Mouse (Mus musculus) liver, embryonic 16.5 days (tissue): ENCODE measurements around the gene Agpat1. TPM values are rescaled to one million over a fixed set of nuclear protein-coding genes. Genes with fewer than 3 reads are reported as not detected.

Experiments
- ATAC-seq: fragments of 200-750 bp; cut with Nextera tagmentation; 2 replicates; pipeline ENCODE4 v1.8.0; 2017; ENCODE audit warnings: low read depth, mild to moderate bottlenecking, moderate number of reproducible peaks, moderate library complexity
- H3K27ac ChIP-seq: fragments of 300-500 bp; sonication (generic); 2 replicates; pipeline ENCODE4 v1.5.1; 2014; ENCODE audit warnings: mild to moderate bottlenecking, low read length
- H3K27me3 ChIP-seq: fragments of 300-500 bp; sonication (generic); 2 replicates; pipeline ENCODE4 v1.6.1; 2014; ENCODE audit warnings: low read depth, low read length, mixed read lengths; ENCODE audit not compliant: control insufficient read depth, insufficient read depth
- H3K36me3 ChIP-seq: fragments of 300-500 bp; sonication (generic); 2 replicates; pipeline ENCODE4 v1.6.1; 2014; ENCODE audit warnings: mild to moderate bottlenecking; ENCODE audit not compliant: control insufficient read depth, insufficient read depth
- H3K4me1 ChIP-seq: fragments of 300-500 bp; sonication (generic); 2 replicates; pipeline ENCODE4 v1.6.1; 2014; ENCODE audit warnings: low read depth, low read length, mixed read lengths; ENCODE audit not compliant: control insufficient read depth
- H3K4me2 ChIP-seq: fragments of 300-500 bp; sonication (generic); 2 replicates; pipeline ENCODE4 v1.6.1; 2014; ENCODE audit warnings: low read depth, low read length, mixed read lengths
- H3K4me3 ChIP-seq: fragments of 300-500 bp; sonication (generic); 2 replicates; pipeline ENCODE4 v1.5.1; 2014; ENCODE audit warnings: low read depth, mild to moderate bottlenecking, low read length
- H3K9ac ChIP-seq: fragments of 300-500 bp; sonication (generic); 2 replicates; pipeline ENCODE4 v1.6.1; 2014; ENCODE audit warnings: low read depth, low read length
- H3K9me3 ChIP-seq: fragments of 300-500 bp; sonication (generic); replicated peaks from 2 replicates; pipeline ENCODE4 v1.6.1; 2016; ENCODE audit warnings: low read length; ENCODE audit not compliant: control insufficient read depth
- WGBS: fragments of 180-500 bp; shearing (Covaris S2); extraction: QIAGEN DNeasy Blood & Tissue Kit; methylation state at CpG from one replicate; pipeline ENCODE4 v1.1.7; 2014; ENCODE audit not compliant: insufficient replicate concordance; 5-methylcytosine and 5-hydroxymethylcytosine counted together
- polyA plus RNA-seq: library from polyadenylated mRNA; unstranded; fragments of >200 nt; fragmentation: Nextera tagmentation; extraction: Ambion mirVana; gene quantifications from 2 replicates; pipeline ENCODE4 v1.2.1, GENCODE M21; 2015

Gene Agpat1
- polyA plus RNA-seq, 1 experiment from 2014 or later: 21.3 TPM

DNA sequence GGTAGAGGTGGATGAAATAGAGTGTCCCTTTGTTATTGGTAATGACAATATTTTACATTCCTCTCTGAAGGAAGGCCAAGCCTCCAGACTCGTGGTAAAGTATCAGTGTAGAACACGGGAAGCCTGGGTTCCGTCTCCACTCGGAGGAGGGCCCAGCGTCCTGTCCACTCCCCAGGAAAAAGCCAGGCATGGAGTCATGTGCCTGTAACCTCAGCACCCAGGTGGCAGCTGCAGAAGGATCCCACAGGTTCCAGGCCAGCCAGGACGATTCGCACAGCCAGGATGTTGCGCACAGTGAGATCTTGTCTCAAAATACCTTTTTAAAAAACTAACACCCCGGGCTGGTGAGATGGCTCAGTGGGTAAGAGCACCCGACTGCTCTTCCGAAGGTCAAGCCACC is 40.7 kb upstream of the Agpat1 start:
- no peak for ATAC-seq
- 66% methylated on average over 11 of the region's 11 CpGs for WGBS
- peaks cover 2% of the 10 kb centered on the region for H3K4me1 ChIP-seq
- no peaks in the 10 kb centered on the region; the same call in 1 of the 2 replicates for H3K27me3 ChIP-seq
- no peaks in the 10 kb centered on the region for H3K36me3 ChIP-seq
- no peak overlapping the region for H3K4me3 ChIP-seq
- no peaks in the 10 kb centered on the region for H3K9me3 ChIP-seq
- H3K9ac ChIP-seq: no peak overlapping the region
- no peak overlapping the region for H3K27ac ChIP-seq
- H3K4me2 ChIP-seq: no peak overlapping the region

DNA sequence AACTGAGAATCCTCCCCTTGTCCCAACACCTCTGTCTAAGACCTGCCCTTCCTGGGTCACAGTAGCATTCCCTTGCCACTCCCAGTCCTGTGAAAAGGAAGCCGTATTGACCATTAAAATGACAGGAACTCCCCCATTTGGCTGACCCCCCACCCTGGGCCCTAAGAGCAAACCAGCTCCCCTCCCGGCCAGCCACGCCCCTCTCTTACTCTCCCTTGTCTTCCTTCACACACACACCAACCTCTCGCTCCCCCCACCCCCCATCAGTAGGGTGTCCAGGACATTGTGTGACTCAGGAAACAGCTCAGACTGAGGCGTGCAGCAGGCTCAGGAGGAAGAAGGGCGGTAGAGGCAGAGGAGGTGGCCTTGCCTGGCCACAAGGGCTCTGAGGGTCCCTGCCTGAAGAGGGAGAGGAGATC is 40.0 kb upstream of the Agpat1 start, which contains the start of gene Notch4:
Gene Notch4 (plus strand): TSS at position 266 of the 419 bp plus-strand sequence.
- Histone ChIP-seq H3K4me3 (no peak within 1 kb of the TSS), H3K27me3 (no peaks in the 10 kb centered on the region; the same call in 1 of the 2 replicates), H3K36me3 (no peaks in the 10 kb centered on the region), H3K4me1 (peaks cover 2% of the 10 kb centered on the region), H3K9ac (no peak within 1 kb of the TSS), H3K27ac (peak within 1 kb of the TSS; percentile 41; the same call in 1 of the 2 replicates), H3K9me3 (no peaks in the 10 kb centered on the region), H3K4me2 (no peak within 1 kb of the TSS)
- 0 out of 2 replicates have a peak, but pooled peaks have one; percentile 30 for ATAC-seq
- 4% methylated on average over 6 of the region's 6 CpGs for WGBS

DNA sequence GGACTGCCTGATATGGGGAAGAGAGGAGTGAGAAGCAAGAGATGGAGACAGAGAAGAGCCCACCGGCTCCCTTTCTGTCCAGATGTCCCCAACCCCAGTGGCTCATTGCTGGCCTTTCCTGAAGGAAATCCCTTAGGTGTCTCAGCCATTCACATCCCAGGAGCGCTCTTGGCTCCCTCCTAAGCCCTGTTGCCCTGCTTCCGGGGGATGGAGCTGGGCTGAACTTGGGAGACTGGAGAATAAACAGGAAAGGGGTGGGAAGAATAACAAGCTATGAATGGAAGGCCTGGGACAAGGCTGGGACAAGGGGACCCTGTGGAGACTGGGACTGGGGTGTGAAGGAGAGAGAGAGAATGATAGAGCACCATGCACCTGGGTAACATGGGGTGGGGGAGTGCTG is 39.3 kb upstream of the Agpat1 start:
- Histone ChIP-seq H3K4me3 (no peak overlapping the region), H3K27me3 (no peaks in the 10 kb centered on the region; the same call in 1 of the 2 replicates), H3K36me3 (no peaks in the 10 kb centered on the region), H3K4me1 (peaks cover 2% of the 10 kb centered on the region), H3K4me2 (no peak overlapping the region), H3K27ac (no peak overlapping the region), H3K9me3 (no peaks in the 10 kb centered on the region), H3K9ac (no peak overlapping the region)
- peak; percentile 43; the same call in 1 of the 2 replicates for ATAC-seq
- WGBS: 46% methylated on average over 3 of the region's 3 CpGs

- H3K4me2 ChIP-seq: no peak overlapping the region
- ATAC-seq: no peak
- no peaks in the 10 kb centered on the region for H3K36me3 ChIP-seq
- 64% methylated on average over 9 of the region's 9 CpGs for WGBS
- no peaks in the 10 kb centered on the region for H3K4me1 ChIP-seq
- H3K9me3 ChIP-seq: no peaks in the 10 kb centered on the region
- H3K27ac ChIP-seq: no peak overlapping the region
- no peak overlapping the region for H3K9ac ChIP-seq
- no peak overlapping the region for H3K4me3 ChIP-seq
- no peaks in the 10 kb centered on the region; the same call in 1 of the 2 replicates for H3K27me3 ChIP-seq
These were observed 36.8 kb upstream of the Agpat1 start for GRCm38 (mm10) chr17:34567311-34567710.

GRCm38 (mm10) chr17:34568421-34568820 is 35.6 kb upstream of the Agpat1 start:
- no peak overlapping the region for H3K9ac ChIP-seq
- H3K9me3 ChIP-seq: no peaks in the 10 kb centered on the region
- H3K36me3 ChIP-seq: no peaks in the 10 kb centered on the region
- WGBS: 64% methylated on average over 13 of the region's 13 CpGs
- no peak overlapping the region for H3K4me3 ChIP-seq
- no peak overlapping the region for H3K27ac ChIP-seq
- no peaks in the 10 kb centered on the region; the same call in 1 of the 2 replicates for H3K27me3 ChIP-seq
- no peak for ATAC-seq
- no peak overlapping the region for H3K4me2 ChIP-seq
- H3K4me1 ChIP-seq: no peaks in the 10 kb centered on the region

DNA sequence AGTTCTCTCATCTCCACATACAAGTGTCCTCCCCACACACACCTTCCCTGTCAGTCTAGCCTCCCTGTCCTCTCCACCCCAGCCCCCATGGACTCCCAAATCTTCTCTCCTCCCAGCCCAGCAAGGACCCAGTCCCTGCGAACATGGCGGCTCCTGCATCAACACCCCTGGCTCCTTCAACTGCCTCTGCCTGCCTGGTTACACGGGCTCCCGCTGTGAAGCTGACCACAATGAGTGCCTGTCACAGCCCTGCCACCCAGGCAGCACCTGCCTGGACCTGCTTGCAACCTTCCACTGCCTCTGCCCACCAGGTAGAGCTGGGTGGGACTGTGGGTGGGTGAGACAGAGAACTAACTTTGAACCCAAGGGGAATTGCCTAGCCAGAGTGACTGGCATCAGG is 34.1 kb upstream of the Agpat1 start:
- no peak for ATAC-seq
- no peak overlapping the region for H3K4me2 ChIP-seq
- H3K36me3 ChIP-seq: no peaks in the 10 kb centered on the region
- H3K4me3 ChIP-seq: no peak overlapping the region
- no peak overlapping the region for H3K27ac ChIP-seq
- WGBS: 62% methylated on average over 4 of the region's 4 CpGs
- no peaks in the 10 kb centered on the region for H3K9me3 ChIP-seq
- H3K4me1 ChIP-seq: no peaks in the 10 kb centered on the region
- H3K9ac ChIP-seq: no peak overlapping the region
- H3K27me3 ChIP-seq: no peaks in the 10 kb centered on the region; the same call in 1 of the 2 replicates

- 11% methylated on average over 5 of the region's 5 CpGs for WGBS
- no peaks in the 10 kb centered on the region for H3K4me1 ChIP-seq
- H3K9ac ChIP-seq: no peak overlapping the region
These were observed 32.2 kb upstream of the Agpat1 start for GRCm38 (mm10) chr17:34571875-34572274.

GRCm38 (mm10) chr17:34572361-34572760 is 31.7 kb upstream of the Agpat1 start:
- Histone ChIP-seq H3K4me1 (no peaks in the 10 kb centered on the region), H3K4me2 (no peak overlapping the region), H3K9ac (no peak overlapping the region), H3K4me3 (no peak overlapping the region), H3K27ac (no peak overlapping the region), H3K27me3 (no peaks in the 10 kb centered on the region; the same call in 1 of the 2 replicates), H3K36me3 (no peaks in the 10 kb centered on the region), H3K9me3 (no peaks in the 10 kb centered on the region)
- no peak for ATAC-seq
- 46% methylated on average over 15 of the region's 15 CpGs for WGBS

More at GRCm38 (mm10) chr17:34571875-34572274, 32.2 kb upstream of the Agpat1 start:
- Histone ChIP-seq H3K27ac (no peak overlapping the region), H3K9me3 (no peaks in the 10 kb centered on the region), H3K36me3 (no peaks in the 10 kb centered on the region), H3K27me3 (no peaks in the 10 kb centered on the region; the same call in 1 of the 2 replicates), H3K4me2 (no peak overlapping the region), H3K4me3 (no peak overlapping the region)
- ATAC-seq: no peak

GRCm38 (mm10) chr17:34576577-34576976 is 27.5 kb upstream of the Agpat1 start:
- H3K4me3 ChIP-seq: no peak overlapping the region
- H3K27ac ChIP-seq: no peak overlapping the region
- no peaks in the 10 kb centered on the region for H3K27me3 ChIP-seq
- no peak overlapping the region for H3K4me2 ChIP-seq
- ATAC-seq: no peak
- no peak overlapping the region for H3K9ac ChIP-seq
- H3K4me1 ChIP-seq: no peaks in the 10 kb centered on the region
- H3K36me3 ChIP-seq: no peaks in the 10 kb centered on the region
- 46% methylated on average over 5 of the region's 5 CpGs for WGBS
- H3K9me3 ChIP-seq: no peaks in the 10 kb centered on the region
